Mouse (Mus musculus): ENCODE measurements at regions not wholly inside any gene's neighbourhood (a gene's known extent, or its start where the extent isn't known, plus 50 kb on each side); places are given as distances from the start of the nearest gene placed in this dataset.

- H3K4me3 ChIP-seq: no peak overlapping the region
- H3K27me3 ChIP-seq (replicated peaks): no peaks in the 10 kb centered on the region
- H3K36me3 ChIP-seq (replicated peaks): no peaks in the 10 kb centered on the region
- peak overlapping the region; percentile 48; the same call in 1 of the 2 replicates for H3K27ac ChIP-seq
- no peak overlapping the region for H3K4me2 ChIP-seq
- no peak overlapping the region for H3K9ac ChIP-seq
- ATAC-seq (replicated peaks): peak; percentile 74
- 14% methylated on average over 9 of the region's 9 CpGs for WGBS
- H3K9me3 ChIP-seq: no peaks in the 10 kb centered on the region
- peaks cover 8% of the 10 kb centered on the region; the same call in 1 of the 2 replicates for H3K4me1 ChIP-seq
Measured at GRCm38 (mm10) chr5:44975456-44976195, 176.1 kb upstream of the Ldb2 start.

GRCm38 (mm10) chr5:44943023-44943921 lies 143.8 kb upstream of the Ldb2 start:
- H3K9ac ChIP-seq: no peak overlapping the region
- no peak overlapping the region for H3K4me3 ChIP-seq
- H3K4me1 ChIP-seq: peaks cover 9% of the 10 kb centered on the region; the same call in 1 of the 2 replicates
- ATAC-seq (replicated peaks): peak; percentile 45; the same call in 1 of the 2 replicates
- 21% methylated on average over 7 of the region's 7 CpGs for WGBS
- no peaks in the 10 kb centered on the region for H3K27me3 ChIP-seq (replicated peaks)
- no peaks in the 10 kb centered on the region for H3K9me3 ChIP-seq
- no peaks in the 10 kb centered on the region for H3K36me3 ChIP-seq (replicated peaks)
- H3K27ac ChIP-seq: 0 out of 2 replicates have a peak overlapping the region, but pooled peaks have one; percentile 39
- no peak overlapping the region for H3K4me2 ChIP-seq

DNA sequence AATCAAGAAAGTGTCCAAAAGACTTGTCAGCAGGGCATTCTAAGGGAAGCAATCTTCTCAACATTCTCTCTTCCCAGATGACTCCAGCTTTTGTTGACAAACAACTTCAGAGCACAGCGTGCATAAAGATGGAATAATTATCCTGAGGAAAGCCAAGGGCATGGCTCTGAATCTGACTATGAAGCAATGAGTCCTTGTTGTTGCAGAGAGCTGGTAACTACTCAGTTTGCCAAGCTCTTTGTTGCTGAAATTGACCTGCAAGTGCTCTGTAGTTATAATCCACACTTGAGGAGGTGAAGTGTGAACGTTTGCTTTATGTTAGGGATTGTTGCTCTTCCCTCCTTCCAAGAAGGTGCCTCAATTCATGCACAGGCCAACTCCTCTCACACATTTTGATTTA lies 143.1 kb upstream of the Ldb2 start:
- Histone ChIP-seq H3K27me3 (replicated peaks) (no peaks in the 10 kb centered on the region), H3K36me3 (replicated peaks) (no peaks in the 10 kb centered on the region), H3K9ac (no peak overlapping the region), H3K27ac (0 out of 2 replicates have a peak overlapping the region, but pooled peaks have one; percentile 39), H3K4me1 (peaks cover 9% of the 10 kb centered on the region; the same call in 1 of the 2 replicates), H3K4me2 (no peak overlapping the region), H3K4me3 (no peak overlapping the region), H3K9me3 (no peaks in the 10 kb centered on the region)
- no peak for ATAC-seq (replicated peaks)
- WGBS: 51% methylated on average over 2 of the region's 2 CpGs

DNA sequence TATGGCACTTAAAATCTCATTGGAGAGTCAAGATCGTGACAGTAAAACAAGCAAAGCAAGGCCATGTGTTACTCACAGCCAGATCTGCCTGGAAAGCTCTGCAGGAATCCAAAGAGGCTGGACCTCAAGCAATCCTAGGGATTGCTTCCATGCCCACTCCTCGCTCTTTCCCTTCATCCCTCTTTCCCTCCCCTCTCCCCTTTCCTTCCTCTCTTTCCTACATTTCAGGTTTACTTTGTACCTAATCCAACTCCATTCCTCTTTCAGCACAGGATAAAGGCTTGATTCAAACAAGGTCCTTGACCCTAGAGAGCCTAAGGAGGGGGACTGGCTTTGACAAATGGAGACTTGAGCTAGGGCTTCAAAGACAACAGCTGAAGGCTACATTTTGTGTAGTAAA lies 126.0 kb upstream of the Ldb2 start:
- Histone ChIP-seq H3K36me3 (replicated peaks) (no peaks in the 10 kb centered on the region), H3K4me3 (no peak overlapping the region), H3K4me2 (no peak overlapping the region), H3K27ac (no peak overlapping the region), H3K27me3 (replicated peaks) (no peaks in the 10 kb centered on the region), H3K4me1 (no peaks in the 10 kb centered on the region), H3K9me3 (no peaks in the 10 kb centered on the region), H3K9ac (no peak overlapping the region)
- no peak for ATAC-seq (replicated peaks)
- 36% methylated on average over 2 of the region's 2 CpGs for WGBS

- no peak overlapping the region for H3K9ac ChIP-seq
- peaks cover 3% of the 10 kb centered on the region; the same call in 1 of the 2 replicates for H3K4me1 ChIP-seq
- no peaks in the 10 kb centered on the region for H3K36me3 ChIP-seq (replicated peaks)
- no peaks in the 10 kb centered on the region for H3K9me3 ChIP-seq
- no peaks in the 10 kb centered on the region for H3K27me3 ChIP-seq (replicated peaks)
- H3K4me2 ChIP-seq: no peak overlapping the region
- no peak overlapping the region for H3K4me3 ChIP-seq
- ATAC-seq (replicated peaks): no peak
- H3K27ac ChIP-seq: no peak overlapping the region
- 82% methylated on average over 2 of the region's 2 CpGs for WGBS
Measured at GRCm38 (mm10) chr5:44922129-44922775, 122.8 kb upstream of the Ldb2 start.

GRCm38 (mm10) chr5:44917816-44918213 lies 118.3 kb upstream of the Ldb2 start:
- H3K9ac ChIP-seq: no peak overlapping the region
- peaks cover 5% of the 10 kb centered on the region; the same call in 1 of the 2 replicates for H3K4me1 ChIP-seq
- H3K27ac ChIP-seq: no peak overlapping the region
- 0 out of 2 replicates have a peak overlapping the region, but pooled peaks have one; percentile 31 for H3K4me2 ChIP-seq
- H3K9me3 ChIP-seq: no peaks in the 10 kb centered on the region
- WGBS: 90% methylated on average over 6 of the region's 6 CpGs
- no peaks in the 10 kb centered on the region for H3K36me3 ChIP-seq (replicated peaks)
- H3K4me3 ChIP-seq: no peak overlapping the region
- peak; percentile 42; the same call in 1 of the 2 replicates for ATAC-seq (replicated peaks)
- no peaks in the 10 kb centered on the region for H3K27me3 ChIP-seq (replicated peaks)

DNA sequence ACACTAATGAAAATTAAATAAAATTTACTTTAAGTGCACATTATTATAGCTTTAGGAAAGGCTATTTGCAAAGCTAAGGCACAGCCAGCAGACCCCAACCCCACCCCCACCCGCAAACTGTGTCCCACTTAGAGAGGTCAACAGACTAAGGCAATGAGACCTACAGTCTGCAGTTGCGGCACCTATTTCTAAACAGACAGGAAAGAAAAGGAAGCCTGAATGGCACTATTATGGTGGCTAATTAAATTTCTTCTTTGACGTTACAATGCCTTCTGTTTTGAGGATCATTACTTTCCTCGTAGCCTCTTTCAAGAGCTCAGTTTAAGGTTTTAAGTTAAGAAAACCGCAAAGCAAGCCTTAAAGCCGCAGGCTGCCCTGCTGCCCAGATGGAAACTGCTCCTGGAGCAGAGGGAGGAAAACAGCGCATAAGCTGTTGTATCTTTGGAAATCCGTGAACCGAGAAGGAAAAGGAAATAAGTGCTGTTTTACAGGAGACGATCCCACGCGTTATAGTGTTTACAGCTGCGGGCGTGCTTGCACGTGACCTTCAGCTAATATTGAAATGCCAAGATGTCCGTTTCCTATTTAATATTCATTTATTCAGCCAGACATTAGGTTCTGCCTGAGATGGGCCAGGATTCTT lies 117.8 kb upstream of the Ldb2 start:
- ATAC-seq (replicated peaks): peak; percentile 65
- Histone ChIP-seq H3K27ac (no peak overlapping the region), H3K27me3 (replicated peaks) (no peaks in the 10 kb centered on the region), H3K4me1 (peaks cover 5% of the 10 kb centered on the region; the same call in 1 of the 2 replicates), H3K4me3 (peak overlapping the region; percentile 22), H3K9me3 (no peaks in the 10 kb centered on the region), H3K9ac (no peak overlapping the region), H3K4me2 (peak overlapping the region; percentile 31), H3K36me3 (replicated peaks) (no peaks in the 10 kb centered on the region)
- WGBS: 44% methylated on average over 16 of the region's 16 CpGs

GRCm38 (mm10) chr5:44902541-44902940 lies 103.1 kb upstream of the Ldb2 start:
- Histone ChIP-seq H3K4me3 (no peak overlapping the region), H3K27me3 (replicated peaks) (no peaks in the 10 kb centered on the region), H3K4me1 (no peaks in the 10 kb centered on the region), H3K36me3 (replicated peaks) (no peaks in the 10 kb centered on the region), H3K9me3 (no peaks in the 10 kb centered on the region), H3K27ac (no peak overlapping the region), H3K9ac (no peak overlapping the region), H3K4me2 (no peak overlapping the region)
- 85% methylated on average over 6 of the region's 6 CpGs for WGBS
- ATAC-seq (replicated peaks): no peak

- 82% methylated on average over 4 of the region's 4 CpGs for WGBS
- no peaks in the 10 kb centered on the region for H3K27me3 ChIP-seq (replicated peaks)
- H3K36me3 ChIP-seq (replicated peaks): no peaks in the 10 kb centered on the region
- H3K9ac ChIP-seq: no peak overlapping the region
- no peaks in the 10 kb centered on the region for H3K9me3 ChIP-seq
- no peaks in the 10 kb centered on the region for H3K4me1 ChIP-seq
- no peak for ATAC-seq (replicated peaks)
- no peak overlapping the region for H3K27ac ChIP-seq
- no peak overlapping the region for H3K4me3 ChIP-seq
- H3K4me2 ChIP-seq: no peak overlapping the region
Measured at GRCm38 (mm10) chr5:44886566-44887070, 87.1 kb upstream of the Ldb2 start.

GRCm38 (mm10) chr5:44876946-44877345 lies 77.5 kb upstream of the Ldb2 start:
- no peaks in the 10 kb centered on the region for H3K9me3 ChIP-seq
- H3K36me3 ChIP-seq (replicated peaks): no peaks in the 10 kb centered on the region
- no peak overlapping the region for H3K9ac ChIP-seq
- no peak overlapping the region for H3K4me3 ChIP-seq
- no peaks in the 10 kb centered on the region for H3K27me3 ChIP-seq (replicated peaks)
- no peak for ATAC-seq (replicated peaks)
- no peak overlapping the region for H3K4me2 ChIP-seq
- H3K27ac ChIP-seq: no peak overlapping the region
- 77% methylated on average over 3 of the region's 3 CpGs for WGBS
- H3K4me1 ChIP-seq: peaks cover 6% of the 10 kb centered on the region; the same call in 1 of the 2 replicates

DNA sequence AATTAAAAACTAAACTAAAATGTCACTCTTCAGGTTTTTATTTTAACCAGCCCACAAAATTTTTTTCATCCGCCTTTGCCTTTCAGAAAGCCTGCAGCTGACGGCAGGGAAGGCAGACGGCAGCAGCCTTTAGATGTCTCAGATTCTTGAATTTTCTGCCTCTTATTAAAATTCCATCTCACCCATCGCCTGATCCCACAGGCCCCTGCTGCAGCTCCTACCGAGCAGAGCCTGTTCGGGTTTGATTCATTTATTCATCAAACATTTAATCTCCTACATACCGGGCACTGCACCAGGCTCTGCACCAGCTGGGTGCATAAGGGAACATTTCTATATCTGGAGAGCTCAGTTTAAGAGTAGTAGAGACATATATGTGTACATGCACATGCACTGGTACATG lies 72.8 kb upstream of the Ldb2 start:
- no peaks in the 10 kb centered on the region for H3K36me3 ChIP-seq (replicated peaks)
- H3K4me2 ChIP-seq: no peak overlapping the region
- peak; percentile 78 for ATAC-seq (replicated peaks)
- H3K9me3 ChIP-seq: no peaks in the 10 kb centered on the region
- H3K4me1 ChIP-seq: peaks cover 7% of the 10 kb centered on the region; the same call in 1 of the 2 replicates
- H3K27me3 ChIP-seq (replicated peaks): no peaks in the 10 kb centered on the region
- no peak overlapping the region for H3K4me3 ChIP-seq
- WGBS: 35% methylated on average over 7 of the region's 7 CpGs
- H3K9ac ChIP-seq: no peak overlapping the region
- peak overlapping the region; percentile 31 for H3K27ac ChIP-seq

All from midbrain, embryonic 15.5 days (tissue).